Mouse (Mus musculus) embryonic facial prominence, embryonic 15.5 days (tissue): ENCODE data around the gene Arhgef40. TPM values are rescaled to one million over a fixed set of nuclear protein-coding genes. Genes with fewer than 3 reads are reported as not detected.
A peak's percentile ranks its signal among the peaks of the same experiment; 100 is the strongest.

Source experiments
- ATAC-seq: fragments of 200-750 bp; cut with Nextera tagmentation; 2 replicates; pipeline ENCODE4 v1.8.0; 2017; ENCODE audit warnings: low read depth, moderate TSS enrichment; ENCODE audit not compliant: insufficient number of reproducible peaks, low FRiP score, low TSS enrichment
- H3K27ac ChIP-seq: fragments of 300-500 bp; sonication (generic); replicated peaks from 2 replicates; pipeline ENCODE4 v1.5.1; 2015; ENCODE audit warnings: mild to moderate bottlenecking, inconsistent platforms
- H3K27me3 ChIP-seq: fragments of 300-500 bp; sonication (generic); 2 replicates; pipeline ENCODE4 v1.6.1; 2015; ENCODE audit warnings: inconsistent platforms
- H3K36me3 ChIP-seq: fragments of 300-500 bp; sonication (generic); 2 replicates; pipeline ENCODE4 v1.6.1; 2015; ENCODE audit warnings: mild to moderate bottlenecking, inconsistent platforms
- H3K4me1 ChIP-seq: fragments of 300-500 bp; sonication (generic); 2 replicates; pipeline ENCODE4 v1.6.1; 2015; ENCODE audit warnings: inconsistent platforms
- H3K4me2 ChIP-seq: fragments of 300-500 bp; sonication (generic); replicated peaks from 2 replicates; pipeline ENCODE4 v1.6.1; 2015; ENCODE audit warnings: mild to moderate bottlenecking, inconsistent platforms
- H3K4me3 ChIP-seq: fragments of 300-500 bp; sonication (generic); replicated peaks from 2 replicates; pipeline ENCODE4 v1.5.1; 2015; ENCODE audit warnings: mild to moderate bottlenecking, inconsistent platforms
- H3K9ac ChIP-seq: fragments of 300-500 bp; sonication (generic); 2 replicates; pipeline ENCODE4 v1.6.1; 2015; ENCODE audit warnings: inconsistent platforms
- H3K9me3 ChIP-seq: fragments of 300-500 bp; sonication (generic); replicated peaks from 2 replicates; pipeline ENCODE4 v1.6.1; 2016; ENCODE audit warnings: inconsistent platforms
- WGBS: fragments of 180-500 bp; shearing (Covaris S2); methylation state at CpG from one replicate; pipeline ENCODE4 v1.1.7; 2015; 5-methylcytosine and 5-hydroxymethylcytosine counted together
- polyA plus RNA-seq: library from polyadenylated mRNA; unstranded; fragments of >200 nt; fragmentation: Nextera tagmentation; extraction: Ambion mirVana; gene quantifications from 2 replicates; pipeline ENCODE4 v1.2.1, GENCODE M21; 2015

Gene Arhgef40
- polyA plus RNA-seq, 1 experiment from 2014 or later: 144 TPM

DNA sequence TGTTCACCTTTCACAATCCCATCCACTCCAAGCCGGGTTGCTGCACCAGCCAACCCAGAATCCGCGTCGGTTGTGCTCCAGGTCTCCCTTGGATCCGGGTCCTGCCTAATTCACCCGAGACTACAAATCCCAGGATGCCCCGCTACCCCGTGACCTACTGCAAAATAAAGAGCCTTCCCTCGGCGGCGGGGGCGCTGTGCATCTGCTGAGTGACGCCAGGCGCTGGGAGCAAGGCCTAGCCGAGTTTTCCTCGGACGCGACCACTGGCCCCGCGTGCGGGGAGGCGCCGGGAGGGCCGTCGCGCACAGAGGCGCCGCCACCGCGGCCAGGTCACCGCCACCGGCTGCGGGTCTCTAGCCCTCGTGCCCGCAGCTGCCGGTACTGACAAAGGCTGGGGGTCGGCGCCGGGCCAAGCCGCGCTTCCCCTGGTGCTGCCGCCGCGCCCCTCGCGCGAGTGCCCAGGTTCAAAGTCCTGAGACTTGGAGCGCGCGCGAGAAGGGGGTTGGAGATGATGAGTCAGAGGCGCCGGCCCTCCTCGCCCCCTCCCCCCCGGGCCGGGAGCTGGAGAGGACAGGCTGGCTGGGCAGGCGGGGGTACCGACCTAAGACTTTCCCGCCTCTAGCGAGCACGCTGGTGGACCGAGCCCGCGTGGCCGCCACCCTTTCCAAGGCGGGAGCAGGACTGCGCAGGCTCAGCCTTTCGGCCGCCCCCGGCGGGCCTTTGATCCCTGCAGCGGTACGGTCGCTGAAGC is 35.2 kb downstream of the Arhgef40 start:
- Histone ChIP-seq H3K4me2 (peak overlapping the region; percentile 49), H3K9me3 (no peaks in the 10 kb centered on the region), H3K4me3 (peak overlapping the region; percentile 69), H3K4me1 (peaks cover 53% of the 10 kb centered on the region), H3K27ac (peak overlapping the region; percentile 100), H3K27me3 (no peaks in the 10 kb centered on the region), H3K36me3 (no peaks in the 10 kb centered on the region), H3K9ac (peak overlapping the region; percentile 85)
- under 1% methylated on average over 74 of the region's 74 CpGs for WGBS
- peak; percentile 92 for ATAC-seq

GRCm38 (mm10) chr14:52020486-52021137 is 36.1 kb downstream of the Arhgef40 start, which contains the start of gene Zfp219:
TSS of gene Zfp219 (minus strand) at chr14:52020733.
- no peaks in the 10 kb centered on the region for H3K36me3 ChIP-seq
- peak; percentile 64 for ATAC-seq
- H3K4me3 ChIP-seq: peak within 1 kb of the TSS; percentile 69
- peak within 1 kb of the TSS; percentile 100 for H3K27ac ChIP-seq
- H3K27me3 ChIP-seq: no peaks in the 10 kb centered on the region
- H3K9me3 ChIP-seq: no peaks in the 10 kb centered on the region
- H3K9ac ChIP-seq: peak within 1 kb of the TSS; percentile 85
- peak within 1 kb of the TSS; percentile 49 for H3K4me2 ChIP-seq
- H3K4me1 ChIP-seq: peaks cover 47% of the 10 kb centered on the region
- 6% methylated on average over 15 of the region's 15 CpGs for WGBS

- Histone ChIP-seq H3K9ac (no peak overlapping the region), H3K27ac (peak overlapping the region; percentile 100), H3K9me3 (no peaks in the 10 kb centered on the region), H3K27me3 (no peaks in the 10 kb centered on the region), H3K4me2 (peak overlapping the region; percentile 49), H3K4me3 (peak overlapping the region; percentile 69), H3K4me1 (peaks cover 42% of the 10 kb centered on the region), H3K36me3 (no peaks in the 10 kb centered on the region)
- ATAC-seq: no peak
- 73% methylated on average over 4 of the region's 4 CpGs for WGBS
These were observed 36.6 kb downstream of the Arhgef40 start for GRCm38 (mm10) chr14:52021138-52021529.

DNA sequence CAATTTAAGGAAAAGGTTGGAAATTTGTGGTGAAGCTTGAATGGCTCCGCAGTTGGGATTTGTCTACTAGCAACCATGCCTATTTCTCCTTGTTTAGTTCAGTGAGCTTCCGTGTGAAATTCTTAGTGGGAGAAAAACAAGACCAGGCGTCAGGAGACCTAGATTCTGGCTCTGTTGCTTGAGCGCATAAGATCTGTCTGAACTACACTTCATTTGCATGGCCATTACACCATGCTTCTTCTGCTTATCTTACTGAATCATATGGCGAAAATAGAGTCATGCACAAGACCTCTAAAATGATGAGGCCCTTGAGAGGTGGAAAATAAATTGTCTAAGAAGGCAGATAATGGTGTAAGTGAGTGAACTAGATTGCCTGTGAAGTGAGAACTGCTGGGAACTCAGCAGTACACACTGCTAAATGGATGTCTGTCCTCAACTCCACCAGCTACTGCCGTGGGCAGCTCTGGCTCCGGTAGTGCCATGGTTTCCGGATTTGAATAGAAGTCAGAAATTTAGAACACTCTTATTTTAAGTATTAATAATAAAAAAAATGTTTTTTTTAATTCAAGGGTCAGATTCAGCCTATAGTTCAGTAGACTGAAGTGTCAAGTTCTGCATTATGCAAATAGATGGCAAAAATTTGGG is 37.2 kb downstream of the Arhgef40 start:
- Histone ChIP-seq H3K4me3 (no peak overlapping the region), H3K4me2 (no peak overlapping the region), H3K9ac (no peak overlapping the region), H3K27ac (peak overlapping the region; percentile 100; the same call in 1 of the 2 replicates), H3K36me3 (no peaks in the 10 kb centered on the region), H3K9me3 (no peaks in the 10 kb centered on the region), H3K27me3 (no peaks in the 10 kb centered on the region), H3K4me1 (peaks cover 36% of the 10 kb centered on the region)
- ATAC-seq: no peak
- 89% methylated on average over 8 of the region's 8 CpGs for WGBS

GRCm38 (mm10) chr14:52022244-52022708 is 37.8 kb downstream of the Arhgef40 start:
- Histone ChIP-seq H3K4me1 (peaks cover 35% of the 10 kb centered on the region), H3K4me3 (peak overlapping the region; percentile 32; the same call in 1 of the 2 replicates), H3K4me2 (peak overlapping the region; percentile 56), H3K9ac (0 out of 2 replicates have a peak overlapping the region, but pooled peaks have one; percentile 7), H3K9me3 (no peaks in the 10 kb centered on the region), H3K36me3 (no peaks in the 10 kb centered on the region), H3K27ac (peak overlapping the region; percentile 82), H3K27me3 (no peaks in the 10 kb centered on the region)
- ATAC-seq: no peak
- WGBS: 57% methylated on average over 3 of the region's 3 CpGs

GRCm38 (mm10) chr14:52022709-52023459 is 38.4 kb downstream of the Arhgef40 start:
- no peaks in the 10 kb centered on the region for H3K9me3 ChIP-seq
- ATAC-seq: peak; percentile 45
- 3% methylated on average over 23 of the region's 23 CpGs for WGBS
- no peaks in the 10 kb centered on the region for H3K36me3 ChIP-seq
- H3K4me3 ChIP-seq: peak overlapping the region; percentile 32
- H3K27me3 ChIP-seq: no peaks in the 10 kb centered on the region
- peaks cover 35% of the 10 kb centered on the region for H3K4me1 ChIP-seq
- H3K9ac ChIP-seq: peak overlapping the region; percentile 7; the same call in 1 of the 2 replicates
- H3K4me2 ChIP-seq: peak overlapping the region; percentile 56
- H3K27ac ChIP-seq: peak overlapping the region; percentile 82

GRCm38 (mm10) chr14:52024133-52024532 is 39.6 kb downstream of the Arhgef40 start:
- H3K4me2 ChIP-seq: no peak overlapping the region
- no peaks in the 10 kb centered on the region for H3K27me3 ChIP-seq
- peaks cover 29% of the 10 kb centered on the region for H3K4me1 ChIP-seq
- no peaks in the 10 kb centered on the region for H3K9me3 ChIP-seq
- H3K4me3 ChIP-seq: no peak overlapping the region
- H3K27ac ChIP-seq: no peak overlapping the region
- 77% methylated on average over 2 of the region's 2 CpGs for WGBS
- ATAC-seq: no peak
- H3K9ac ChIP-seq: no peak overlapping the region
- no peaks in the 10 kb centered on the region for H3K36me3 ChIP-seq

DNA sequence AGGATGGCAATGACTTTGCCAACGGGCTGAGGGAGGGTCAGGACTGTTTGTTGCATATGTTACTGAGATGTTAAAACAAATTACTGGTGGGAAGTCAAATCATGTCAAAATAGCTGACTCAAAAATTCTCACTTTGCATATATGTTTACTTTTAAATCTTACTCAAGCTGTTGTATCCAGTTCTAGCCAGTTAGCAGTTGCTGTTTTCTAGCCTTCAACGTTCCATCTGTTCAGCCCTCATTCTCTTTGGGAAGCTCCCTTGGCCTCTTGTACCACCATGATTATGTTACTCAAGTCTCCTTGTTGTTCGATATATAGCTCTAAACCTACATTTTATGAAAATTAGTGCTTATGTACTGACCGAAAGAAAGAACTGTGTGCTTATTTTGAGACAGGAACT is 41.8 kb downstream of the Arhgef40 start:
- Histone ChIP-seq H3K36me3 (no peaks in the 10 kb centered on the region), H3K27ac (no peak overlapping the region), H3K4me2 (no peak overlapping the region), H3K9me3 (no peaks in the 10 kb centered on the region), H3K4me1 (peaks cover 21% of the 10 kb centered on the region), H3K9ac (no peak overlapping the region), H3K27me3 (no peaks in the 10 kb centered on the region), H3K4me3 (no peak overlapping the region)
- 81% methylated on average over 4 of the region's 4 CpGs for WGBS
- no peak for ATAC-seq

DNA sequence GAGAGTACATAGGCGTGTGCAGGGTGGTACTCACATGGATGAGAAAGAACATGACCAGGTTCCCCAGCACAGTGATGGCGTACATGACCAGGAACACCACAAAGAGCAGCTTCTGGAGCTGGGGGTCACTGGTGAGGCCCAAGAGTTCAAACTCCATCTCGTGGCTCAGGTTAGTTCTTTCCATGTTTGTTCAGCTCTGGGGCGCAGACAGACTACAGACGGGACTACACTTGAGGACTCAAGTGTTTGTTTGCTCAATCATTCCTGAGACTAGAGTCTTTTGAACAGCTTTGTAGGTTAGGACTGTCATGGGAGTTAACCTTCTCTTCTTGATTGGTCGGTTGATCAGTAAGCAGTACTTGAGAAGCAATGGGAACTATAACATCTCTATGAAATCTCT is 51.4 kb downstream of the Arhgef40 start:
- Histone ChIP-seq H3K9ac (no peak overlapping the region), H3K27me3 (no peaks in the 10 kb centered on the region), H3K27ac (no peak overlapping the region), H3K36me3 (no peaks in the 10 kb centered on the region), H3K9me3 (no peaks in the 10 kb centered on the region), H3K4me1 (no peaks in the 10 kb centered on the region), H3K4me3 (no peak overlapping the region), H3K4me2 (no peak overlapping the region)
- no peak for ATAC-seq
- WGBS: 87% methylated on average over 6 of the region's 6 CpGs

- H3K9me3 ChIP-seq: no peaks in the 10 kb centered on the region
- no peak overlapping the region for H3K4me2 ChIP-seq
- no peak overlapping the region for H3K9ac ChIP-seq
- no peaks in the 10 kb centered on the region for H3K4me1 ChIP-seq
- no peak overlapping the region for H3K27ac ChIP-seq
- H3K27me3 ChIP-seq: no peaks in the 10 kb centered on the region
- no peaks in the 10 kb centered on the region for H3K36me3 ChIP-seq
- WGBS: 88% methylated on average over 5 of the region's 5 CpGs
- no peak for ATAC-seq
- no peak overlapping the region for H3K4me3 ChIP-seq
These were observed 54.8 kb downstream of the Arhgef40 start for GRCm38 (mm10) chr14:52039332-52039731.
